Mouse (Mus musculus) kidney, postnatal 25 days (tissue): ENCODE results near the gene Astn1.

Experiments used
- DNase-seq, 2 experiments: peaks; one replicate each; pipeline ENCODE4 v3.0.0; 2021; ENCODE audit warnings: mixed read lengths in 2 of 2

Astn1 gene

DNA sequence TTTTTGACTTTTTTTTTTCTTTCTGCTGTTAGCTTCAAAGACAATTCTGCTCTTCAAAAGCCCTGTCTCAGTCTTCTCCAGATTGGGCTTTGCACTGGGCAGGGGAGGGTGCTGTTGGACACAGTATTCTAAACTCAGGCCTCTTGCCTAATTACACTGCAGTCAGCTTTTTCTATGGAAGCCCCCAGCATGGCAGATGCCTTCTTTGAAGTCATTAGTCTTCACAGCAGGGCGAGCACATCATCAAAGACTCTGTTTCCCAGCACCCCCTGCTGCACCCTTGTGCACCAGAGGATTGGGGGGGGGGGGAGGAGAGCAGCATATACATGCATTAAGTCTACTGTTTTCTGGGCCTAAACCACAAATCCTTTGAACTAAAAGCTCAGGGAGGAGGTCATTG is 174.8 kb downstream of the Astn1 start:
- DNase-seq = no peak

DNA sequence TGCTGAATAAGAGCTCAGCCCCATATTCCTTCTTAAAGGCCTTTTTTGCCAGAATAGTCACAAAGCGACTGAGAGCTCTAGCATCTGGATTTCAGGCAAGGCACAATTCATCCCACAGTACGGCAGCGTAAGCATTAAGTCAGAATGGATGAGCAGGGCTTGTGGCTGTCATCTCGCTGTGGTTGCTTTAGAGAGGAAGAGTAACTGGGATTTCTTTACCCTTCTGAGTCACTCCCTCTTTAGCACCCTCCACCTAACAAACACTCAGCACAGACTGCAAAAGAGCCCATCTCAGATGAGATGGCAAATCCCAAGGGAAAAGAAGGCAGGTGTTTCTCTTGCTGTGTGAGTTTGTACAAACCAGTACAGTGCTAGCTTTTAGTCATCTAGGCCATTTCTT is 183.0 kb downstream of the Astn1 start:
- DNase-seq = no peak

DNA sequence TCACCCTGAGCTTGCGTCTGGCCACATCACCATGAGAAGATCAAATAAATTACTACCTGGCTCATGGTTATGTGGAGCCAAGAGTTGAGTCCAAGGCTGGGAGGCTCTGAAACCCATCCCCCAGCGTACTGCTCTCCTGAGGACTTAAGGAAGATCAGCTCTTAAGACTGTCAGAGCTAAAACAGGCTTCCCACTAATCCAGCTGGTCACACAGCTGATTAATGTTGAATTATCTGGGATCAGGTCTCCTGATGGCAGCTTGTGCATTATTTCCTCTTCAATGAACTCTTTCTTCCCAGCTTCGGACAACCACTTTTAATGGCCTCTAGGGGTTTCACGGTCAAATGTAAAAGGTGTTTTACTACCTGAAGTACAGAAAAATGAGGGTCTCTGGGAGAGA is 184.4 kb downstream of the Astn1 start:
- DNase-seq = no peak

DNA sequence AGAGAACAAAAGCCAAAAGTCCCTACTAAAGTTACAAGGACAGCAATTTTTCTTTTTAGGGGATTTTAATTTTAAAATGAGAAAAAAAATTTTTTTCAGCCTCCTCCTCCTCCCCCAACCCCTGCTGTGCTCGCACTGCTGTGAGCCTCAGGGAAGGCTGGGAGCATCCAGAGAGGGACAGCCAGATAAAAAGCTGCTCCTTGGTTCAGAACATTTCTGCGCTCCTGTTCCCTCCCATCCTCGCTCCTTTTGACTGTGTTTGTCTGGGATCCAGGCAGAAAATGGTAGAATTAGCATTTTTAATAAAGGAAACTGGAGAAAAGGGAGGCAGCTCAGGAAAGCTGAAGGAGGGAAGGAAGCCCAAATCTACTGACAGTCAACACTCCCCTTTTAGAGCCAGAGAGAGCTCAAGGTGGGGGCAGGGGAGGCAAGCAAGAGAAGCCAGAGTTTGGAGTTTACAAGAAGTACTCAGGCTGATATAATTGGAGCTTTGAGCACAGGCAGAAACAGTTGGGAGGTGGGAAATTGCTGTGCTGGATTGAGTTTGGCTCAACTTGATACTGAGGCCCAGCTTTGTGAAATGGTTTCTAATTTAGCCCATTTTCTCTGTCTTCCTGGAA is 185.6 kb downstream of the Astn1 start:
- DNase-seq = no peak

GRCm38 (mm10) chr1:158548319-158548718 is 186.2 kb downstream of the Astn1 start:
- DNase-seq = no peak

GRCm38 (mm10) chr1:158549616-158550015 is 187.5 kb downstream of the Astn1 start:
- no peak for DNase-seq

GRCm38 (mm10) chr1:158551951-158552350 is 189.9 kb downstream of the Astn1 start:
- no peak for DNase-seq

- no peak for DNase-seq
Measured at GRCm38 (mm10) chr1:158553341-158553740, 191.3 kb downstream of the Astn1 start.

DNA sequence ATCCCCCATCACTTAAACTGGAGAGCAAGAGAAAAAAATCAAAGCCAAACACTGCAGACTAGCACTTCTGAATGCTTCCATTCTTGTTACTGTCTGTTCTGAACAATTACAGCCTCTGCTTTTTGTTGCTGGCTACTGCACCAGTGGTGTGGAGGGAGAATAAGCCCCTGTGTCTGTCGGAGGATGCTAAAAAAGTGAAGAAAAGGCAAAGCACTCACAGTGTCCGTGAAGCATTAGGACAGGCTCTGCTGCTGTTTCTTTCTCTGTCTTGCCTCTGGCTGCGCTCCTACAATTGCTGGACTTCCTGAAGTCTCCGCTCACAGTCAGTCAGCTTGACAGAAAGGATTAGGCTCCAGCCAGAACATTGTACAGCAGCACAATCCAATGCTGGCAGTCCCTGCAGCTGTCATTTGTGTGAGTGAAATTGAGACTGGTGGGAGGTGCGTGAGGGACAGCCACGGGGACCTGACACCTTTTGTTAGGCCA is 192.0 kb downstream of the Astn1 start:
- DNase-seq = no peak

GRCm38 (mm10) chr1:158573168-158573567 is 211.1 kb downstream of the Astn1 start:
- no peak for DNase-seq

- no peak for DNase-seq
Measured at GRCm38 (mm10) chr1:158573597-158573996, 211.5 kb downstream of the Astn1 start.

DNA sequence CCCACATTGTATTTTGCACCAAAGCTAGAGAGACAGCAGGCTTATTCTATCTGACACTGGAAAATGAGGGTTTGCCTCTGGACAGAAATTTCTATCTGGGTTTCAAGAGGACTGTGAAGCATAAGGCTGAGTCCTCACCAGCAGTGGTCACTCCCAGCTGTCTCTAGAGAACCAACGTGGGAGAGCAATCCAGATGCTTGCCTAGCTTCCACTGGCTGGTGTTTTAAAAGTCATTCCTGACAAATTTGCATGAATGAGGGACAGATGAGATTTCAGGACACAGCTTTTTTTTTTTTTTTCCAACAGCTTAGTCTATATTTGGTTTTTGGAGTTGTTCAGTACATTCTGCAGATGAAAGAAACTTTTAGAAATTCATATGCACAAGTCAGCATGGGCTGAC is 213.9 kb downstream of the Astn1 start:
- no peak for DNase-seq

GRCm38 (mm10) chr1:158581806-158582205 is 219.7 kb downstream of the Astn1 start:
- no peak for DNase-seq

GRCm38 (mm10) chr1:158588903-158589302 is 226.8 kb downstream of the Astn1 start:
- DNase-seq = no peak

DNA sequence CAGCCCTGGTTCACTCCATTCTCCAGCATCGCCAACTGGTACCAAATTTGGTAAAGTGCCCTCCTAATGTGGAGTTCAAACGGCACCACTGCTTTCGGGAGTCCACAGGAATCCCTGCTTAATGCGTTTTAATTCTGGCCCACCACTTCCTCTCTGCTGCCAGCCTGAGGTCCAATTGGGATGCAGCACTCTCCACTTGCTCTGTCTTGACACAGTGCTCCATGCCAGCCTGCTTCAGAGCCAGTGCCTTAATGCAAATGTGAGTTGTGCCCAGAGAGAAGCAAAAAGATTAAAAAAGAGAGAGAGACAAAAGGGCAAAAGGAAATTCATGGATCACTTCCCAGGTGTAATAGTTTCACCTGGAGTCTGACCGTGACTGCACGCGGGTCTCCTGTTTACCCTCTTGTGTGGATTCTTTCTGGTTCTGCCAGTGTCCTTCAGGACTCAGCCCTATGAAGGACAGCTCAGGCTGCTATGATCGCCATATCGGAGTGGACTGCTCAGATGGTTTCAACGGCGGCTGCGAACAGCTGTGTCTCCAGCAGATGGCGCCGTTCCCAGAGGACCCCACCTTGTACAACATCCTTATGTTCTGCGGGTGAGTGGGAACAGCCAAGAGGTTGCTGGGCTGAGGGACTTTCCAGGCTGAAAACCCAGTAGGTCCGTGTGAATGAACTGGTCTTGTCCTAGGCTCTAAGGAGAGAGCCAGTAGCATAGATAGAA is 234.8 kb downstream of the Astn1 start:
- peak; percentile 76 to 78 for DNase-seq

DNA sequence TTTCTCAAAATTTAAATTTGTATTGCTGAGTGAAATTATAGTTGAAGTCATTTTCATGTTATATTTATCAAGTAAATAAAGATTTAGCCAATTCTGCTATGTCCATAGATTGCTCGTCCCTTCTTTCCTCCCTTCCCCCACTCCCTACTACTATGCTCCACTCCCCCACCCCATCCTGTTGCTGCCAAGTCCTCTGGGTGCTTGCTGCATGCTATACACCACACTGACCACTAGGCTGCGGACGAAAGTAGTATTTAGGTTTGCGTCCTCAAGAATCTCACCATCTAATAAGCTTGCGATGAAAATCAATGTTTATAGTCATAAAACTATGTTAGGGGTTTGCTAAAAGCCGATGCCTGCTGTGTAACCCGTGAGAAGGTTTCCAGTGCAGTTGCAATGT is 235.9 kb downstream of the Astn1 start:
- no peak for DNase-seq

DNA sequence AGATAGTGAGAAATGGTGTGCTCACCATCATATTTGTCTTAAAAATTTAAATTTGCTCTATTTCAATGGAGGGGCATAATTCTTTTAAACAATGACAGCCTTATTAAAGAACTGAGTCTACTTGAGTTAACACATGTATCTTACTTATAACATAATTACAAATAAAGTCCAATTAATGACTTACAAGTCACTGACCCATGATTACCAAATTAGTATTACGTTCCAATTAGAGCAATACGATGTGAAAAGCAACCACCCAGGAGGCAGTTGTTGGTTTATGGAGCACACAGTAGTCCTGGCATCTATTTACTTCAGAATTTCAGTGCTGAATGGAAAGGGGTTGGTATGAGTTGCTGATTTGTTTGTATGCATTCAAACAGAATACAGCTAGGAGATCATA is 237.4 kb downstream of the Astn1 start:
- DNase-seq = no peak

GRCm38 (mm10) chr1:158603056-158603455 is 241.0 kb downstream of the Astn1 start:
- peak; percentile 43 to 54 for DNase-seq

DNA sequence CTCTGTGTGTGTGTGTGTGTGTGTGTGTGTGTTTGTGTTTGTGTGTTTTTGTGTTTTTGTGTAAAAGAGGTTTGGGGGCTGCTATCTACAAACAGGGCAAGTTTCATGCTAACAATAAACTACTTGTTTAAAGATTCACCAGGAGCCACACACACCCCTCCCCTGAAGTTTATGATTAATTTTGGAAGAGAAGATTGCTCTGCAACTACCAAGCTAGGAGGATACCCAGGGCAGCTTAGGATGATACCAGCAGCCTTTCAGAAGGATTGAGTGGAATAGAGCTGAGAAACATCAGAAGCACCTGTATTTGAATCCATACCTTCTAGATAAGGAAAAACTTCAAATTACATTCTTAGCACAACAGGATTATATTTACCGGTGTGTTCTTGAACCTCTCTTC is 242.1 kb downstream of the Astn1 start:
- DNase-seq = peak; percentile 40 to 45

DNA sequence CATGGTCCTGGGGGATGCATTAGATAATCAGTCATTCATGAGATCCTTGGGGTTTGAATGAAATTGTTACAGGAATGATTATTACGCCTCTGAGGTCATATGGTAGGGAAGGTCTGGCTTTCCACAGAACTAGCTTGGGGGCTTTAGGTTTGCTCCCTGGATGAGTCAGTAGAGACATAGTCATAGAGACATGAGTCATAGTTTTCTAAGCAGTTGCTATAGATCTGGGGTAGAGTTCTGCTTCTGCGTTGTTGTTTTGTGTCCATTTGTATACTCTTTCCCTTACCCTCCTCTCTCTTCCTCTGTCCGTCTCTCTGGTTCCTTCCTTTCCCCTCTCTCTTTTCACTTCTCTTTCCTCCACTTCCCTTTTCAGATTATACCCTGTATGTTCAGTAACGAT is 243.5 kb downstream of the Astn1 start:
- DNase-seq = no peak

GRCm38 (mm10) chr1:158606324-158606723 is 244.3 kb downstream of the Astn1 start:
- DNase-seq = no peak

DNA sequence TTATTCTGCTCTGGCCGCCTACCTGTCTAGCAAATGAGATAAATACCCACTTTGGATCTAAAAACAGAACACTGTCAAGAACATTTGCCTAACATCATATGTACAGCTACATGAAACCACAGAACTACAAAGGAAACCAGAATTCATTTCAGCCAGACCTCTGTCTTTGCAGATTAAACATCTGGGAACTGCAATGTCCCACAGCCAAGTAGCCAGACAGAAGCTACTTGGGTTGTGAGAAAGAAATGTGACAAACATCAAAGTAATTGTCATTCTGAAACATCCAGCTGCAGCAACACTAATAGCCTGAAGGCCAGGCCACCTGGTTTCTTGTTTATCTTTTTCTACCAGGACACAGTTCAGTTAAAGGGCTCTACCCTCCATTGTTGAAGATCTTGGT is 245.1 kb downstream of the Astn1 start:
- DNase-seq = no peak

DNA sequence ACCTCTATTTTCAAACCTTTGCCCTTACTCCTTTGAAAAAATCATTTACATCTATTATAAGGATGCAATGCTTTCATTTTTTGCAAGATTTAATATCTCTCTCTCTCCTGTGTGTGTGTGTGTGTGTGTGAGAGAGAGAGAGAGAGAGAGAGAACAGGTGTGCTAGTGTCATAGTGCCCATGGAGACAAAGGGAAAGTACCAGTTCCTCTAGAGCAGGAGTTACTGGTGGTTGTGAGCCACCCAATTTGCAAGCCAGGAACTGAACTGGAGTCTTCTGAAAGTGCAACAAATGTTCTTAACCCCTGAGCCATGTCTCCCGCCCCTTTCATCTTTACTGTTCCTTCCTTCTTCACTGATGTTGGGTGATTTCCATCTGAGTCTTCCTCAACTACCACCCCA is 253.1 kb downstream of the Astn1 start:
- no peak for DNase-seq

GRCm38 (mm10) chr1:158617943-158618342 is 255.9 kb downstream of the Astn1 start:
- DNase-seq = peak; percentile 47 to 52

GRCm38 (mm10) chr1:158632935-158633334 is 270.9 kb downstream of the Astn1 start:
- DNase-seq = no peak
